Mouse (Mus musculus) heart, embryonic 13.5 days (tissue): ENCODE measurements at regions not wholly inside any gene's neighbourhood (a gene's known extent, or its start where the extent isn't known, plus 50 kb on each side); places are given as distances from the start of the nearest gene placed in this dataset. TPM values are rescaled to one million over a fixed set of nuclear protein-coding genes. Genes with fewer than 3 reads are reported as not detected.

Source experiments
- ATAC-seq: fragments of 200-750 bp; cut with Nextera tagmentation; 2 replicates; pipeline ENCODE4 v1.8.0; 2017; ENCODE audit warnings: moderate TSS enrichment; ENCODE audit not compliant: insufficient number of reproducible peaks, low FRiP score, low TSS enrichment; ENCODE audit errors: extremely low read depth
- H3K27ac ChIP-seq: fragments of 300-500 bp; sonication (generic); replicated peaks from 2 replicates; pipeline ENCODE4 v1.5.1; 2015; ENCODE audit warnings: moderate library complexity, mild to moderate bottlenecking, inconsistent platforms
- H3K27me3 ChIP-seq: fragments of 300-500 bp; sonication (generic); replicated peaks from 2 replicates; pipeline ENCODE4 v1.6.1; 2015; ENCODE audit warnings: mild to moderate bottlenecking, inconsistent platforms
- H3K36me3 ChIP-seq: fragments of 300-500 bp; sonication (generic); 2 replicates; pipeline ENCODE4 v1.6.1; 2015; ENCODE audit warnings: mild to moderate bottlenecking, inconsistent platforms
- H3K4me1 ChIP-seq: fragments of 300-500 bp; sonication (generic); 2 replicates; pipeline ENCODE4 v1.6.1; 2015; ENCODE audit warnings: inconsistent platforms
- H3K4me2 ChIP-seq: fragments of 300-500 bp; sonication (generic); 2 replicates; pipeline ENCODE4 v1.6.1; 2015; ENCODE audit warnings: inconsistent platforms, mild to moderate bottlenecking, moderate library complexity
- H3K4me3 ChIP-seq: fragments of 300-500 bp; sonication (generic); 2 replicates; pipeline ENCODE4 v1.5.1; 2015; ENCODE audit warnings: moderate library complexity, mild to moderate bottlenecking, inconsistent platforms
- H3K9ac ChIP-seq: fragments of 300-500 bp; sonication (generic); 2 replicates; pipeline ENCODE4 v1.6.1; 2015; ENCODE audit warnings: inconsistent platforms, mild to moderate bottlenecking, moderate library complexity
- H3K9me3 ChIP-seq: fragments of 300-500 bp; sonication (generic); 2 replicates; pipeline ENCODE4 v1.6.1; 2016; ENCODE audit warnings: inconsistent platforms
- WGBS: fragments of 180-500 bp; shearing (Covaris S2); methylation state at CpG from one replicate; pipeline ENCODE4 v1.1.7; 2015; ENCODE audit warnings: mixed read lengths; 5-methylcytosine and 5-hydroxymethylcytosine counted together
- microRNA-seq: library from miRNA; unstranded; fragments of <30 nt; microRNA quantifications from one replicate; pipeline ENCODE4, GENCODE M21; 2016

GRCm38 (mm10) chr8:34225011-34225890 lies 113.7 kb upstream of the Gm10131 start:
- 37% methylated on average over 17 of the region's 17 CpGs for WGBS
- H3K36me3 ChIP-seq = no peaks in the 10 kb centered on the region
- no peaks in the 10 kb centered on the region for H3K9me3 ChIP-seq
- peaks cover 28% of the 10 kb centered on the region for H3K4me1 ChIP-seq
- H3K4me2 ChIP-seq = no peak overlapping the region
- H3K27me3 ChIP-seq = no peaks in the 10 kb centered on the region
- H3K27ac ChIP-seq = no peak overlapping the region
- ATAC-seq = no peak
- H3K9ac ChIP-seq = no peak overlapping the region
- no peak overlapping the region for H3K4me3 ChIP-seq

GRCm38 (mm10) chr8:34222187-34222586 lies 110.7 kb upstream of the Gm10131 start:
- H3K4me1 ChIP-seq = peaks cover 18% of the 10 kb centered on the region
- no peak overlapping the region for H3K4me3 ChIP-seq
- 76% methylated on average over 6 of the region's 6 CpGs for WGBS
- no peaks in the 10 kb centered on the region for H3K27me3 ChIP-seq
- no peak for ATAC-seq
- no peaks in the 10 kb centered on the region for H3K36me3 ChIP-seq
- peaks cover 7% of the 10 kb centered on the region for H3K9me3 ChIP-seq
- no peak overlapping the region for H3K9ac ChIP-seq
- no peak overlapping the region for H3K27ac ChIP-seq
- no peak overlapping the region for H3K4me2 ChIP-seq

Small RNAs in the stretch of these regions (microRNA-seq; reads per million reads assigned to microRNA genes)
- gene Gm23177 = not detected
